Mouse (Mus musculus) liver, adult 2 months (tissue): ENCODE data around the gene Hnf1a.

Experiments used
- CTCF ChIP-seq: fragments of 200-500 bp; IDR thresholded peaks from 2 replicates; pipeline ENCODE4 v1.5.1; 2011; ENCODE audit warnings: low read depth, low read length, control low read depth
- POLR2A ChIP-seq: fragments of 200-500 bp; IDR thresholded peaks from 2 replicates; pipeline ENCODE4 v1.6.1; 2011; ENCODE audit warnings: low read length, control low read depth; ENCODE audit not compliant: insufficient read depth; ENCODE audit errors: extremely low read depth

- TF ChIP-seq CTCF (no peak), POLR2A (no peak)
Observed at GRCm38 (mm10) chr5:114964315-114964966, 6.5 kb downstream of the Hnf1a start.
